Mouse (Mus musculus): ENCODE results near the gene Nectin1.

Gene Nectin1

GRCm38 (mm10) chr9:43808099-43808498 is 64.3 kb downstream of the Nectin1 start:
- no peak for DNase-seq

GRCm38 (mm10) chr9:43808546-43808945 is 64.8 kb downstream of the Nectin1 start:
- DNase-seq = peak; percentile 20

GRCm38 (mm10) chr9:43813156-43813555 is 69.4 kb downstream of the Nectin1 start:
- DNase-seq = no peak

GRCm38 (mm10) chr9:43822206-43822605 is 78.4 kb downstream of the Nectin1 start:
- DNase-seq = no peak

GRCm38 (mm10) chr9:43825178-43825577 is 81.4 kb downstream of the Nectin1 start:
- no peak for DNase-seq

GRCm38 (mm10) chr9:43826558-43827253 is 82.9 kb downstream of the Nectin1 start:
- no peak for DNase-seq

GRCm38 (mm10) chr9:43827593-43827992 is 83.8 kb downstream of the Nectin1 start:
- peak; percentile 66 for DNase-seq

- DNase-seq = no peak
These were observed 85.2 kb downstream of the Nectin1 start for GRCm38 (mm10) chr9:43828960-43829359.

GRCm38 (mm10) chr9:43833232-43833631 is 89.4 kb downstream of the Nectin1 start:
- no peak for DNase-seq

- no peak for DNase-seq
These were observed 90.5 kb downstream of the Nectin1 start for GRCm38 (mm10) chr9:43834283-43834682.

- peak; percentile 13 for DNase-seq
These were observed 94.8 kb downstream of the Nectin1 start for GRCm38 (mm10) chr9:43838561-43838960.

GRCm38 (mm10) chr9:43842921-43843577 is 99.3 kb downstream of the Nectin1 start:
- DNase-seq = peak; percentile 57

GRCm38 (mm10) chr9:43843711-43844127 is 99.9 kb downstream of the Nectin1 start:
- DNase-seq = peak; percentile 61

GRCm38 (mm10) chr9:43845660-43846455 is 102.1 kb downstream of the Nectin1 start:
- DNase-seq = peak; percentile 60

GRCm38 (mm10) chr9:43847861-43848260 is 104.1 kb downstream of the Nectin1 start:
- no peak for DNase-seq

- no peak for DNase-seq
These were observed 106.5 kb downstream of the Nectin1 start for GRCm38 (mm10) chr9:43850281-43850680.

- no peak for DNase-seq
These were observed 107.4 kb downstream of the Nectin1 start for GRCm38 (mm10) chr9:43851154-43851553.

- no peak for DNase-seq
These were observed 112.1 kb downstream of the Nectin1 start for GRCm38 (mm10) chr9:43855887-43856286.

Measured in lung, postnatal 10 days (tissue).